Mouse (Mus musculus): ENCODE data around the gene Hcar1.
A peak's percentile ranks its signal among the peaks of the same experiment; 100 is the strongest.

The Hcar1 gene

GRCm38 (mm10) chr5:123862374-123863350, 17.2 kb downstream of the Hcar1 start:
- DNase-seq: no peak

- no peak for DNase-seq
Observed at GRCm38 (mm10) chr5:123858798-123859197, 21.0 kb downstream of the Hcar1 start.

GRCm38 (mm10) chr5:123854511-123854910, 25.3 kb downstream of the Hcar1 start:
- DNase-seq: no peak

GRCm38 (mm10) chr5:123853877-123854504, 25.8 kb downstream of the Hcar1 start:
- peak; percentile 63 for DNase-seq

- DNase-seq: peak; percentile 57
Observed at GRCm38 (mm10) chr5:123851398-123851797, 28.4 kb downstream of the Hcar1 start.

GRCm38 (mm10) chr5:123844316-123844715, 35.5 kb downstream of the Hcar1 start:
- DNase-seq: peak; percentile 71

GRCm38 (mm10) chr5:123843816-123844215, 36.0 kb downstream of the Hcar1 start:
- DNase-seq: peak; percentile 27

- DNase-seq: no peak
Observed at GRCm38 (mm10) chr5:123842935-123843282, 36.9 kb downstream of the Hcar1 start.

GRCm38 (mm10) chr5:123842221-123842934, 37.4 kb downstream of the Hcar1 start:
- no peak for DNase-seq

- DNase-seq: no peak
Observed at GRCm38 (mm10) chr5:123837371-123837770, 42.4 kb downstream of the Hcar1 start.

GRCm38 (mm10) chr5:123834836-123835235, 45.0 kb downstream of the Hcar1 start:
- DNase-seq: no peak

GRCm38 (mm10) chr5:123832309-123832708, 47.5 kb downstream of the Hcar1 start:
- DNase-seq: no peak

- peak; percentile 72 for DNase-seq
Observed at GRCm38 (mm10) chr5:123827659-123828091, 52.1 kb downstream of the Hcar1 start.

Data from kidney, postnatal 10 days (tissue).